Mouse (Mus musculus) testis, postnatal 10 days (tissue): ENCODE measurements around the gene Fndc3a.

Source experiments
- DNase-seq: peaks from one replicate; pipeline ENCODE4 v3.0.0; 2021; ENCODE audit warnings: low spot score

The Fndc3a gene

DNA sequence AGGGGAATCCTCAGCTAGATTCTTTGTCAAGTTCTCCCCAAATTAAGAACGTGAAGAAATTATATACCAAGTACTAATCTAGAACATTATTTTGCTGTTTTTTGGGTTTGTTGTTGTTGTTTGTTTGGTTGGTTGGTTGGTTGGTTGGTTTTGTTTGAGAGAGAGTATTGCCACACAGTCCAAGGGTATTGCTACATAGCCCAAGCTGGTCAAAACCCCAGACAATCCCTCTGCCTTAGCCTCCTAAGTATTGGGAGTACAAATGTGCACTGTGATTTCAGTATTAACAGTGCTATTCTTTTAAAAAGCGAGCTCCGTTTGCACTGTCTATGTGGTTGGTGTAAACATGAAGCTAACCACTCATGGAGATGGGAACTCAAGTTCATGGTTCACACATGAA lies 37.9 kb downstream of the Fndc3a start:
- DNase-seq: no peak

DNA sequence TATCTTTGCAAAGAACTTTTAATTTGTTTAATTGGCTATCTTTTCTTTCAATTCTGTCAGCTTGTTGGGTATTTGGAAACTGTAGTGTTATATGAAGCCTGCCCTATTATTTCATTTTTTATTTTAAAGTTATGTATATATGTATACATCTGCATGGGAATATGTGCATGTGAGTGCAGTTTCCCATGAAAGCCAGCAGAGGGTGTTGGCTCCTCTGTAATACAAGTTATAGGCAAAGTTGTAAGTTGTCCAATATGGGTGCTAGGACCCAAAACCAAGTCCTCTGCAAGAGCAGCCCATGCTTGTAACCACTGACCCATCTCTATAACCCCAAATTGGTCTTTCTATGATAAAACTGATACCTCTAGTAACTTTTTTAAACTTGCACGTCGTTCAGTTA lies 38.8 kb downstream of the Fndc3a start:
- no peak for DNase-seq

DNA sequence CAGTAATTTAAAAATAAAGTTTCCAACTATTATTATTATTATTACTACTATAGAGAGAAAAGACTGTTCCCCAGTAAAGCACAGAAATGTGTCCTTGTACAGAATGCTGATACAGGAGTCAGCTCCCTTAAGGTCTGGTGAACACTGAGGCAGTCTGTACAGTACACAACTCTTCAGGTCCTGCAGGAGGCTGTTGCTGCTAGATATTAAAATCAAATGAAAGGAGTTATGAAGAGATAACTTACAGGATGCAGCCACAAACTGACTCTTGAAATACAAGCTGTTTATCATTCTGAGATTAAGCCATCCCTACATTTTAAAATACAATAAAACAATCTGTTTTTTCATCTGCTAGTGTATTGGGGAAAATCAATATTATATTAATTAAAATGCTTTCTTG lies 60.5 kb downstream of the Fndc3a start:
- DNase-seq: no peak

GRCm38 (mm10) chr14:72645512-72645911 lies 64.3 kb downstream of the Fndc3a start:
- DNase-seq: no peak

- no peak for DNase-seq
Measured at GRCm38 (mm10) chr14:72644620-72645019, 65.2 kb downstream of the Fndc3a start.

- no peak for DNase-seq
Measured at GRCm38 (mm10) chr14:72638507-72638906, 71.3 kb downstream of the Fndc3a start.

GRCm38 (mm10) chr14:72633571-72633970 lies 76.2 kb downstream of the Fndc3a start:
- no peak for DNase-seq

DNA sequence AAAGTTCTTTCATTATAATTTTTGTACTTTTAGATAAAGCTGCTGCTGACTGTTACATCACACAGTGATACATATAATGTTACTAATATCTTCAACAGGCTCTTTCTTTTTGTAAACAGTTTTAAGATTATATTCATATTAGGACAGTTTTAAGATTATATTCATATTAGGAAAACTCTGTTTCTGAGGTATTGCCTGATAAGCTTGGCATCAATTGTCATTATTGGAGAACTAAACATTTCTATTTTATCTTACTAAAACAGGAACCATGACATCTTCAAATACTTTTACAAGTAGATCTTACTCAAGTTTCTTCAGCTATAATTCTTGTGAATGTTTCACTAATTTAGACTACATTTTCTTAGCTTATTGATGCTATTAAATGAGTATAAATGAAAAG lies 84.4 kb downstream of the Fndc3a start:
- no peak for DNase-seq

- DNase-seq: no peak
Measured at GRCm38 (mm10) chr14:72604077-72604476, 105.7 kb downstream of the Fndc3a start.

DNA sequence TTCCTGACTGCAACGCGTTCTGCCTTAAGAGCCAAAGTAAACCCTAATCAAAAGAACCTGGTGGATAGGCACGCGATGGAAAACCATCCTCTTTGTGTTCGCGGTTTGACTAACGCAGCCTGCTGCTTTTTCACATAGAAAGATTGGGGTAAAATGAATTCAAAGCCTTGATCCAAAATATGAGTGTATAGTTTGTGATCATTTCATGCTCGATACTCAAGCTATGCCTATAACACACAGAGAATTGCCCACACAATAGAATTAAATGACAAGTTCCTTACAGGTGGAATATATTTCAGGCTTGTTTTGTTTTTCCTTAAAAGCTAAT lies 106.6 kb downstream of the Fndc3a start:
- DNase-seq: no peak

GRCm38 (mm10) chr14:72602521-72603193 lies 107.1 kb downstream of the Fndc3a start:
- peak; percentile 90 for DNase-seq

GRCm38 (mm10) chr14:72601381-72602305 lies 108.2 kb downstream of the Fndc3a start:
- no peak for DNase-seq

DNA sequence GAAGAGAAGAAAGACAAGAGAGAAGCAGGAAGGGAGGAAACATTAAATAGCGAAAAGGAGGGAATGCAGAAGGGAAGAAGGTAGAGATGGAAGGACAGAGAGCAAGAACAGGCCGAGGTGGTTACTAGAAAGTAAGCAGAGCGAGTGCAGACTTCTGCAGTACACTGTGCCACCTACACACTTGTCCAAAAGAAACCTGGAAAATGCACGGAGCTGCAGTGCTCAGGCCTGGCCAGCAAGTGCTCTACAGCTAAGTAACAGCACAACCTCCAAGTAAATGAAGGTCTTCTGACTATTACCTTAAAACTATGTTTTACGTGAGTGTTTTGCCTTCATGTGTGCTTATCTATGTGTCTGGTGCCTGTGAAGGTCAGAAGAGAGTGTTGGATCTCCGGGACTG lies 109.4 kb downstream of the Fndc3a start:
- no peak for DNase-seq

GRCm38 (mm10) chr14:72598976-72599740 lies 110.6 kb downstream of the Fndc3a start:
- DNase-seq: no peak

GRCm38 (mm10) chr14:72594191-72594590 lies 115.6 kb downstream of the Fndc3a start:
- DNase-seq: no peak

GRCm38 (mm10) chr14:72589415-72589814 lies 120.4 kb downstream of the Fndc3a start:
- no peak for DNase-seq

- DNase-seq: no peak
Measured at GRCm38 (mm10) chr14:72582979-72583378, 126.8 kb downstream of the Fndc3a start.

DNA sequence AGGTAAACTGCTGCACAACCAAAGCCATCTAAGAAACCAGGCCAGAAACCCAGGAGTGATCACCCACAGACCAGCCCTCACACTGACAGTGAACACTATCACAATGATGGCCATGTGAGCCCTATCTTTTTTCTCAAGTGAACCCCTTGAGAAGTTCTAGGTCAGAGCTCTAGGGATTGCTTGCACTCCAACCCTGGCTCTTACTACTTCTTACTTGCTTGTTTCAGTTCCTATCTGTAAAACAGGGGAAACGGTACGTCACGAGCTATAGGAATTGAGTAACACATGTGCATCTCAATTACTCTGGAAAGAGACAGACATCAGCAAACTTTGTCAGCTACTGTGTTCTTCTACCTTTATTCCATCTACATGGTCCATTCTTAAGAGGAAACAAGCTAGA lies 128.8 kb downstream of the Fndc3a start:
- DNase-seq: no peak

GRCm38 (mm10) chr14:72576283-72576682 lies 133.5 kb downstream of the Fndc3a start:
- DNase-seq: no peak

DNA sequence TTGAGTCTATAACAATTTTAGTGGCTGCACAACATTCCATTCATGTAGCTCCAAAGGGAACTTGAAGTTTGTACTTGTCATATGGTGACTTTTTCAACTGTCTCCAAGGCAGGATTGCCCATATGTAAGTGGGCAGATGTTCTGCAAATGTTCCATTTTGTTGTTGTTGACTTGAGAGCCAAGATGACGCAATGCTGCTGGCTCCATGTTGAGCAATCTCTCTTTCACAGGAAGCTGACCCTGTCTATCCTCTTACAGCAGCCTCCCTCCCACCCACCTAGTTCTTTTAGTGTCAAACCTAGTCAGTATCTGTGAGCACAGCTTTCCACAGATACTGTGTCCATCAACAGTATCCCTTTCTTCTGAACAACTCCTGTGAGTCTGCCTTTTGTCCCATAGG lies 145.9 kb downstream of the Fndc3a start:
- DNase-seq: no peak

DNA sequence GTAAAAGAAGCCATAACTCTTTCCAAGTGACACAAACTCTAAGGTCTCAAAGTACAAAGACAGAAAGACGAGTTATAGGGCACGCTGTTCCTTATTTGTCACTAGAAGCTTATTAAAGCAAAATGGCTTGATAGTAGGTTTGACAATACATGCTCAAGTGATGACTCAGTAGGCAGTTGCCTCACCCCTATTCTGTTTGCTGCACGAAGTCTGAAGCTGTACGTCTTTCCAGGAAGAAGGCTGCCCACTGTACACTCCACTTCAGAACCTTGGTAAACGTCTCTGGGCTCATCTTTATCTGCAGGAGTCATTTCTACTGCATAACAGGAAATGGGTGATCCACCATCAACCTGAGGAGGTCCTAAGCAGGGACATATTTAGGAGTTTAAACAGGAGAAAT lies 151.0 kb downstream of the Fndc3a start:
- DNase-seq: no peak

- no peak for DNase-seq
Measured at GRCm38 (mm10) chr14:72555846-72556245, 154.0 kb downstream of the Fndc3a start.
